Mouse (Mus musculus): ENCODE measurements around the gene Ccdc65. TPM values are rescaled to one million over a fixed set of nuclear protein-coding genes. Genes with fewer than 3 reads are reported as not detected.

The Ccdc65 gene
- polyA plus RNA-seq, 1 experiment: 4.8 TPM

GRCm38 (mm10) chr15:98674284-98674993 lies 33.6 kb upstream of the Ccdc65 start:
- Histone ChIP-seq H3K4me3 (replicated peaks; ENCODE audit: insufficient read depth, low read depth, low read length) (no peak overlapping the region), H3K27me3 (ENCODE audit: control insufficient read depth, insufficient read depth, low read length) (no peaks in the 10 kb centered on the region), H3K27ac (ENCODE audit: insufficient read depth, low read length) (no peak overlapping the region), H3K4me1 (ENCODE audit: control insufficient read depth, insufficient read depth, low read length) (peaks cover 4% of the 10 kb centered on the region; the same call in 1 of the 2 replicates)
- TF ChIP-seq POLR2A (IDR thresholded peaks at IDR 0.05; ENCODE audit: borderline replicate concordance, insufficient read depth, low read length) (no peak), CTCF (IDR thresholded peaks at IDR 0.05; ENCODE audit: borderline replicate concordance, insufficient read depth, low read depth, low read length) (no peak)
- no peak for DNase-seq
- 38% methylated on average over 7 of the region's 7 CpGs for WGBS

GRCm38 (mm10) chr15:98674994-98675545 lies 32.9 kb upstream of the Ccdc65 start:
- Histone ChIP-seq H3K27me3 (ENCODE audit: control insufficient read depth, insufficient read depth, low read length) (no peaks in the 10 kb centered on the region), H3K4me3 (replicated peaks; ENCODE audit: insufficient read depth, low read depth, low read length) (peak overlapping the region; percentile 19), H3K27ac (ENCODE audit: insufficient read depth, low read length) (no peak overlapping the region), H3K4me1 (ENCODE audit: control insufficient read depth, insufficient read depth, low read length) (peaks cover 4% of the 10 kb centered on the region; the same call in 1 of the 2 replicates)
- WGBS: 41% methylated on average over 11 of the region's 11 CpGs
- TF ChIP-seq POLR2A (IDR thresholded peaks at IDR 0.05; ENCODE audit: borderline replicate concordance, insufficient read depth, low read length) (no peak), CTCF (IDR thresholded peaks at IDR 0.05; ENCODE audit: borderline replicate concordance, insufficient read depth, low read depth, low read length) (no peak)
- DNase-seq: no peak

- Histone ChIP-seq H3K27ac (ENCODE audit: insufficient read depth, low read length) (no peak overlapping the region), H3K4me3 (replicated peaks; ENCODE audit: insufficient read depth, low read depth, low read length) (peak overlapping the region; percentile 91), H3K4me1 (ENCODE audit: control insufficient read depth, insufficient read depth, low read length) (peaks cover 4% of the 10 kb centered on the region; the same call in 1 of the 2 replicates), H3K27me3 (ENCODE audit: control insufficient read depth, insufficient read depth, low read length) (no peaks in the 10 kb centered on the region)
- no peak for TF ChIP-seq CTCF (IDR thresholded peaks at IDR 0.05; ENCODE audit: borderline replicate concordance, insufficient read depth, low read depth, low read length)
- TF ChIP-seq POLR2A (IDR thresholded peaks at IDR 0.05; ENCODE audit: borderline replicate concordance, insufficient read depth, low read length): no peak
- WGBS: 11% methylated on average over 14 of the region's 14 CpGs
- DNase-seq: peak in 1 of 2 experiments; percentile 26
These were observed 32.3 kb upstream of the Ccdc65 start for GRCm38 (mm10) chr15:98675634-98676250.

GRCm38 (mm10) chr15:98676471-98676870 lies 31.5 kb upstream of the Ccdc65 start:
- Histone ChIP-seq H3K4me1 (ENCODE audit: control insufficient read depth, insufficient read depth, low read length) (peaks cover 4% of the 10 kb centered on the region; the same call in 1 of the 2 replicates), H3K27me3 (ENCODE audit: control insufficient read depth, insufficient read depth, low read length) (no peaks in the 10 kb centered on the region), H3K27ac (ENCODE audit: insufficient read depth, low read length) (no peak overlapping the region), H3K4me3 (replicated peaks; ENCODE audit: insufficient read depth, low read depth, low read length) (peak overlapping the region; percentile 91)
- WGBS: 0% methylated on average over 9 of the region's 9 CpGs
- TF ChIP-seq POLR2A (IDR thresholded peaks at IDR 0.05; ENCODE audit: borderline replicate concordance, insufficient read depth, low read length) (no peak), CTCF (IDR thresholded peaks at IDR 0.05; ENCODE audit: borderline replicate concordance, insufficient read depth, low read depth, low read length) (no peak)
- peak; percentile 65 to 69 for DNase-seq

- Histone ChIP-seq H3K27me3 (ENCODE audit: control insufficient read depth, insufficient read depth, low read length) (no peaks in the 10 kb centered on the region), H3K27ac (ENCODE audit: insufficient read depth, low read length) (peak within 1 kb of the TSS; percentile 52; the same call in 1 of the 2 replicates), H3K4me3 (replicated peaks; ENCODE audit: insufficient read depth, low read depth, low read length) (peak within 1 kb of the TSS; percentile 91), H3K4me1 (ENCODE audit: control insufficient read depth, insufficient read depth, low read length) (peaks cover 4% of the 10 kb centered on the region; the same call in 1 of the 2 replicates)
- TF ChIP-seq CTCF (IDR thresholded peaks at IDR 0.05; ENCODE audit: borderline replicate concordance, insufficient read depth, low read depth, low read length) (no peak), POLR2A (IDR thresholded peaks at IDR 0.05; ENCODE audit: borderline replicate concordance, insufficient read depth, low read length) (peak; percentile 100)
- under 1% methylated on average over 37 of the region's 37 CpGs for WGBS
- peak; percentile 95 for DNase-seq
These were observed 30.9 kb upstream of the Ccdc65 start, which contains the start of gene Rnd1 for GRCm38 (mm10) chr15:98676940-98677728. Gene Rnd1 (minus strand): TSS chr15:98677461.

GRCm38 (mm10) chr15:98677977-98678376 lies 30.0 kb upstream of the Ccdc65 start:
- 36% methylated on average over 7 of the region's 7 CpGs for WGBS
- Histone ChIP-seq H3K4me3 (replicated peaks; ENCODE audit: insufficient read depth, low read depth, low read length) (no peak overlapping the region), H3K27ac (ENCODE audit: insufficient read depth, low read length) (no peak overlapping the region), H3K27me3 (ENCODE audit: control insufficient read depth, insufficient read depth, low read length) (no peaks in the 10 kb centered on the region), H3K4me1 (ENCODE audit: control insufficient read depth, insufficient read depth, low read length) (peaks cover 4% of the 10 kb centered on the region; the same call in 1 of the 2 replicates)
- no peak for TF ChIP-seq POLR2A (IDR thresholded peaks at IDR 0.05; ENCODE audit: borderline replicate concordance, insufficient read depth, low read length)
- TF ChIP-seq CTCF (IDR thresholded peaks at IDR 0.05; ENCODE audit: borderline replicate concordance, insufficient read depth, low read depth, low read length): no peak
- DNase-seq: peak; percentile 32 to 43

- WGBS: 92% methylated on average over 8 of the region's 8 CpGs
- TF ChIP-seq CTCF (IDR thresholded peaks at IDR 0.05; ENCODE audit: borderline replicate concordance, insufficient read depth, low read depth, low read length): no peak
- no peak for TF ChIP-seq POLR2A (IDR thresholded peaks at IDR 0.05; ENCODE audit: borderline replicate concordance, insufficient read depth, low read length)
- DNase-seq: no peak
These were observed 27.3 kb upstream of the Ccdc65 start for GRCm38 (mm10) chr15:98680660-98681059.

More at GRCm38 (mm10) chr15:98680660-98681059, 27.3 kb upstream of the Ccdc65 start:
- peaks cover 4% of the 10 kb centered on the region; the same call in 1 of the 2 replicates for H3K4me1 ChIP-seq (ENCODE audit: control insufficient read depth, insufficient read depth, low read length)
- no peaks in the 10 kb centered on the region for H3K27me3 ChIP-seq (ENCODE audit: control insufficient read depth, insufficient read depth, low read length)
- H3K4me3 ChIP-seq (replicated peaks; ENCODE audit: insufficient read depth, low read depth, low read length): no peak overlapping the region
- H3K27ac ChIP-seq (ENCODE audit: insufficient read depth, low read length): no peak overlapping the region

Data from cerebellum, adult 2 months (tissue).